Mouse (Mus musculus): ENCODE measurements around the gene Nln.
A peak's percentile ranks its signal among the peaks of the same experiment; 100 is the strongest.

The Nln gene

DNA sequence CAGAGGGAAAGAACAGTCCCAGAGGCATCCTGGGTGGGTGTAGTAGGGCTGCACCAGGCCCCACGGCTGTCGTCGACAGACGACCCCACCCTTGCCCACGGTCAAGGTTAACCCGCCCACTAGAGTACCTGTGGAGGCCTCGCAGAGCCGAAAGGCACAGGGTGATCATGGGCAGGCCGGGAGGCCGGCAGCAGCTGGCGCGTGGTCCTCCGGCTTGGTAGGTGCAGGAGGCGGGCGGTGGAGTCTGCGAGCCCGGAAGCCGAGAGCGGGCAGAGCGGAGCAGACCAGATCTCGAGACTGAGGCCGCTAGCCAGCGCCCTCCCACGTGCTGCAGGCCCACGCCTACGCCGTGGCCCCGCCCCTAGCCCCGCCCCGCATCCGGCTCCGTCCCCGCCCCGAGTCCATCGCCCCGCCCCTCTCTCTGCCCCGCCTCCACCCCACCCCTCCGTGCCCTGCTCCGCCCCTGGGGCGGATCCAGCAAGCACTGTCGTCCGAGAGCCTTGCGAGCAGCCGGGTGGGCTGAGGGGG lies at the start of gene Nln, which contains the start of gene Sgtb:
TSS of gene Nln (minus strand) at position 327 of the 528 bp plus-strand sequence.
TSS of gene Sgtb (plus strand) at position 454 of the 528 bp plus-strand sequence.
- peak in 1 of 2 experiments; percentile 64 for DNase-seq (ENCODE audit: low read depth in 1 of 2, low spot score in 2 of 2)

DNA sequence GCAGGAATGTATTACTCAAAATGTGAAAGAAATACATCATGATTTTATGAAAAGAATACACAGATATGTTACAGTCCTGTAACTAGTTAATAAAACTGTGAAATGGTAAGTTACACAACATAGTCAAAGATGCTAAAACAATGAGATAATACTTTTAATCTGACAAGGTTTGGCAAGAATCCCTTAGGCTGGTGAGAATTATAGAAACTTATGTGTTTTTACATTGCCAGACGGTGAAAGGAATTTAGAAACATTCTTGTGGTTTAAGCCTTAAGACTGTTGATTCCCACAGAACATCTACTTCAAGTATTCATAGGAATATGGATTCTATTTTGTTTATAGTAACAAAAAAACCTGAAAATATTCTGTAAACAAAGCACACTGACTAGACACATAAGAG lies 46.3 kb upstream of the Nln start:
- no peak for DNase-seq (ENCODE audit: low read depth in 1 of 2, low spot score in 2 of 2)

DNA sequence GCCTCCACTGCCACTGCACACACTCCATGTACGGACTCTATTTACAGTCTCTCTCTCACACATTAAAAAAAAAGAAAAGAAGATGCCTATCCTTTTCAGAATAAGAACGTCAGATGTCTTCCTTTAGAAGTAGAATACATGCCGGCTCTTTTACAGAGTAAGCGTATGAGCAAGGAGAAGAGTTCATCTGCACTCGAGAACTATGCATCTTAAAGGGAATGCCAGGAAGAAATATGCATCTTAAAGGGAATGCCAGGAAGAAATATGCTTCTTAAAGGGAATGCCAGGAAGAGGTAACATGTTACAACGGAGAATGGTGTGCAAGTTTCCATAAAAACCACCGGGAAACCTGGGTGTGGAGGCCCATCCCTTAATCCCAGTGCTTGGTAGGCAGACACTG lies 45.7 kb upstream of the Nln start:
- DNase-seq (ENCODE audit: low read depth in 1 of 2, low spot score in 2 of 2) = no peak

DNA sequence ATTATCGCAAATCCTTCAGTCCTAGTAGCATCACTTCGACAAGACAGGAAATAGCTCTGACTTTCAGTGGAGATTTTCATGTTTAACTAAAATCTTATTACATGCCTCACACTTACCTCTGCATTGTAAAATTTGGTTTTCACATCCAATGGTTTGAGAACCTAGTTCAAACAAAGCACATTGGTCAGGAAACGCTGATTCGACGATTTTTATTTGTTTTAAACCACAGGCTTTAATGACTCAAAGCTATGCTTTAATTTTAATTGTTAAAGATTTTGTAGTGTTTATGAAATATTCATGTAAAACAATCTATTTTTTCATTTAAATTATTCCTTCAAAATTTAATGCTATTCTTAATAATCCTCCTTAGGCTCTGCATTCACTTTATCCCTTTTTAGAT lies 44.8 kb upstream of the Nln start:
- DNase-seq (ENCODE audit: low read depth in 1 of 2, low spot score in 2 of 2) = no peak

DNA sequence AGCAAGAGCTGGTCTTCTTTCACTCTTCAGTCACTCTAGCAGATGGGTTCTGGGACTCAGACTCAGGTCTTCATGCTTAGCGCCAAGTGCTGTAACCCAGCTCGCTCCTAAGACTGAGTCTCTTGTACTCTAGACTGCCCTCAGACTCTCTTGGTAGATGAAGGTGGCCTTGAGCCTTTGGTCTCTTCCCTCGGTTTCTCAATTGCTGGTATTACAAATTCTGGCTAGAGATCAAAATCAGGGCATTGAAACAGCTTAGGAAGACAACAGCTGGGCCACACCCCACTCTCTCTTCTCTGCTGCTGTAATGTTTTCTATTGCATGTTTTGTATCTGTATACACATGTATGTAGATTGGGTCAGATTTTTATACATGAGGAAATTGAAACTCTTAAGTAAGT lies 36.2 kb upstream of the Nln start:
- no peak for DNase-seq (ENCODE audit: low read depth in 1 of 2, low spot score in 2 of 2)

DNA sequence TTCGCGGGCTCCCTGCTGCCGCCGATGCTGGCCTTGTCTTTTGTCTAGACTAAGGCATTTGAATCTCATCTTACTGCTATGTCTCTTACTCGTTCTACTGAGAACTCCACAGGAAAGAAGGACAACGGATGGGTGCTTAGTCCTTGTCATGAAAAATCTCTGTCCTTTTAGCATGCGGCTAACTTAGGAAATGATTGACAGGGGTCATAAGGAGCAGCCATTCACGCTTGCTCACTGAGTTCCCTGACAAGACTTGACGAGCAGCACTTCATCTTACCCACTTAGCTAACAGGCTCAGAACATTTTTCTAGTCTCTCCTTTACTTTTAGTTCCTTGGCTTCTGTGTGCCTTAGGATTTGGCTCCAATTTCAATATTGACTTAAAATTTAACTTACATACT lies 35.5 kb upstream of the Nln start:
- DNase-seq (ENCODE audit: low read depth in 1 of 2, low spot score in 2 of 2) = no peak

DNA sequence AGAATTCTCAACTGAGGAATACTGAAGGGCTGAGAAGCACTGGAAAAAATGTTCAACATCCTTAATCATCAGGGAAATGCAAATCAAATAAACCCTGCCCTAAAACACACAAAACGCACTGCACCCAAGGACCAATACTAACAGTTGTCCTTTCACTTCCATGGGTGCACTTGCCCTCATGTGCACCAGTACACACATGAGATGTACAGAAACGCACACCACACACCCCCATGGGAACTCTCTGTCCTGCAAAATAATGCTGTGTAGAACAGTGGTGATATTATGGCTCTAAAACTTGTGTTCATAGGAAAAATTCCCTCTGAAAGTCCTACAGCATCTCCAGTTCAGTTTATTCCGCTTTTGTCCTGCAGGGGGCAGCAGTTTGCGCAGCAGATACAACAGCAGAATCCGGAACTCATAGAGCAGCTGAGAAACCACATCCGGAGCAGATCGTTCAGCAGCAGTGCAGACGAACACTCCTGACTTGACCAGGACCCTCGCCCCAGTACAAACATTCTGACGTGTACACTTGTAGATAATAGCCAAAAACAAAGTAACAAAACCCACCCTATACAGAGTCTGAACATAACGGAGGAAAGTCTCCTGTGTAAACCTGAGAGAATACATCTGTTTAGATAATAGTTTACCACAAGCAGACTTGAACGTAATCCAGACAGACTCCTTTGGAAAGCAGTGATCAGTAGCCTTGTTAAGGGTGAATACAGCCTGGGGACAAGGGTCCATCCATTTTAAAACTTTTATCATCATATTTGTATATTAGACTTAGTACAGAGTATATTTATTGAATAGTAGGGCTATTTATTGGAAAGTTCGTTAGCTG lies 30.2 kb upstream of the Nln start:
- DNase-seq (ENCODE audit: low read depth in 1 of 2, low spot score in 2 of 2) = peak; percentile 50 to 68

DNA sequence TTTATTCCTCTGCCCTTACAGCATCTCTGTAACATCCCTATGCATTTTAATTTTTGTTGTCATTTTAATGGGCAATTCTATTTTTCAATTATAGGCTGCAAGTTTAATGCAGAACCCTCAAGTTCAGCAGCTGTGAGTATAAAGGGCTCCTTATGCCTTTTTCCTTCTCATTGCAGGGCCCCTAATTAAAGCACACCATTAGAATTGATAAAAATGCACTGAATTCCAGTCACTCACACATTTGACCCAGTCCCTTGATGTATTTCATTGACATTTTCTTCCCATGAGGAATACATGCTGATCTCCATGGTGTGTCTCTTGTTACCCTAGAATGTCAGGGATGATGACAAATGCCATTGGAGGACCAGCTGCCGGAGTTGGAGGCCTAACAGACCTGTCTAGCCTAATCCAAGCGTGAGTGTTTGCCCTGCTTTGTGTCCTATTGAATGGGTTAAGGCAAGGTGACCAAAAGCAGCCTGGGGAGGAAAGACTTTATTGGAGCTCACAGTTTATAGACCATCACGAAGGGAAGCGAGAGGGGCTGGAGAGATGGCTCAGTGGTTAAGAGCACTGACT lies 25.2 kb upstream of the Nln start:
- no peak for DNase-seq (ENCODE audit: low read depth in 1 of 2, low spot score in 2 of 2)

DNA sequence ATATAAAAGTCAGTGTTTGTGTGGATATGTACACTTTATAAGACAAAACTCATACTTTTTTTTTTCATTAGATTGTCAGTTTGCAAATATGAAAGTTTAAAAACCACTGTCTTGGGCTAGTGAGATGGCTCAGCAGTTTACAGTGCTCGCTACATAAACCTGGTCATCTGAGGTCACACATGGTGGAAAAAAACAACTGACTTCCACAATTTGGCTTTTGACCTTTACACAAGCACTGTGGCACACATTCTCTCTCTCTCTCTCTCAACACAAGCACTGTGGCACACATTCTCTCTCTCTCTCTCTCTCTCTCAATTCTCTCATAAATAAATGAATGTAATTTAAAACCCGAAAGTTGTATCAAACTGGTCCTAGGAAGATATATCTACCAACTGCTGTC lies 23.1 kb upstream of the Nln start:
- DNase-seq (ENCODE audit: low read depth in 1 of 2, low spot score in 2 of 2) = no peak

DNA sequence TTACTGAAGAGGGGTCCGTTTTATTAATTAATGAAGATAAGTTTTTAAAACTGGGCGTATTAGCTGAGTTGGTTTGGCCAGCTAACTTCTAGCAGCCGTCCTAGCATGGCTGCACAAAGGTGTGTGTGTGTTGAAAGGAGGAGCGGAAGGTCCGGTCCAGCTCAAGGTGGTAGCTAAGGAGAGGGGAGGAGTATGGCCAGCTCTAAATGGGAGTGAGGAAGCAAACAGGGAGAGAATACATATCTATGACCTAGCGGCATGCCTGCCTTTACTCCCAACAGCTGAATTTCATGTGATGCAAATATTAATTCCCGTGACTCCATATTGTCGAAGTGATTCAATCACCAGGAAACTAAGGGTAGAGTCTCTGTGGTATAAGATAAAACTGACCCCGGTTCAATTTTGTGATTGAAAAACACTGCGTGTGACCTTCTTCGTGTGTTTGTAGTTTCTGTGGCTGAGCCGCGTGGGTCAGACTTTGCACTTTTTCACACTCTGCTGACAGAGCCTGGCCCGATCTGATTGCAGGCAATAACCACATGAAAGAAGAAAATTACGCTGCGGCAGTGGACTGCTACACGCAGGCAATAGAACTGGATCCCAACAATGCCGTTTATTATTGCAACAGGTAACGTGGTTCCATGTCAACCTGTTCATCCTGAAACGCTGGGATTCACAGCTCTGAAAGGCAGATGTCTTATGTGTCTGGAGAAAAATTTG lies 14.4 kb upstream of the Nln start:
- no peak for DNase-seq (ENCODE audit: low read depth in 1 of 2, low spot score in 2 of 2)

DNA sequence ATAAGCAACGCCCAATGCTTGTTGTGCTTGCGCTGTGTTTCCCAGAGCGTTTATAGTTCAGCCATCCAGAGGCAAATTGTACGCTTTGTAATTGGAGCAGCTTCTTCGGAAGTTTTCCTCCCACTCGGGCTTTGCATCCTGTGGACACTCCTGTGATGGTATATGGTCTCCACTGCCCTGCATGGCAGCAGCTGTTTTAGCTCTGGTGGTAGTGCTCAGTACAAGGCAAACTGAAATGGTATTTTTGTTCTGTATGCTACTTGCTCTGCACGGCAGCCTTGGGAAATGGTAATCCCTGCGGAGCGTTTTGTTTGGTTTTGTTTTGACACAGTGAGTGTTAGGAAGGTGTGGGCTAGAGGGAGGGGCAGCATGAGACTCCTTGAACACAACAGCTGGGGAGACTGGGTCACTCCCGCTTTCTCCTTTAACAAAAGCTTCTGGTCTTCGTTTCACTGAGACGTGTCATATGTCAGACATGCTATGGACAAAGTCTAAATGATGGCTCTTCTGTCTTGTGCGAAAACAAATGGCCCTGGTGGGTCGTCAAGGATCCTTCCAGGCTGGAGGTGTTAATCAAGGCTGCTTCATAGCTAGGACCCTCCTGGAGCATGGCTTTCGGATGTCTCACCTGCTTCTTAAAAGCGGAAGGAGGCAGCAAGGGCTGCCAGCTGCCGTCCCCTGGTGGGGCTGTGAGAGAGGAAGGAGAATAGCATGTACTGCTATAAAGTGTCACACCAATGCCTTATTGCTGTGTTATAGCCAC lies 12.8 kb upstream of the Nln start:
- no peak for DNase-seq (ENCODE audit: low read depth in 1 of 2, low spot score in 2 of 2)

DNA sequence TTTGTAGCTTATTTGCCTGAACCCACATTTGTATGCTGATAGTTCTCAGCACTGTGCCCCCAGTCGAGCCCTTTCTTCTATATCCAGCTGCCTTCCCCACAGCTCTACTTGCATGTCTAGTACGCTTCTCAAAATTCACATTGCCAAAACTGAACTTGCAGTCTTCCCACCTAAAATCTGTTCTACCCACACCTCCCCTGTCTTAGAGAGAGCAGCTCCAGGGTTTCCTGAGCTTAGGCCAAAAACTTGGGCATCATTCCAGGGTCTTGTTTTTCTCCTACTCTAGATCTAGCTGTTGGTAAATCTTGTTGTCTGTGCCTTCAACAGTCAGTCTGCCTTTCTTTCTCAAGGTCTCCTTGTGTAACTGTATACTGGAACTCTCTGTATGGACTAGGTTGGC lies 5.4 kb upstream of the Nln start:
- no peak for DNase-seq (ENCODE audit: low read depth in 1 of 2, low spot score in 2 of 2)

DNA sequence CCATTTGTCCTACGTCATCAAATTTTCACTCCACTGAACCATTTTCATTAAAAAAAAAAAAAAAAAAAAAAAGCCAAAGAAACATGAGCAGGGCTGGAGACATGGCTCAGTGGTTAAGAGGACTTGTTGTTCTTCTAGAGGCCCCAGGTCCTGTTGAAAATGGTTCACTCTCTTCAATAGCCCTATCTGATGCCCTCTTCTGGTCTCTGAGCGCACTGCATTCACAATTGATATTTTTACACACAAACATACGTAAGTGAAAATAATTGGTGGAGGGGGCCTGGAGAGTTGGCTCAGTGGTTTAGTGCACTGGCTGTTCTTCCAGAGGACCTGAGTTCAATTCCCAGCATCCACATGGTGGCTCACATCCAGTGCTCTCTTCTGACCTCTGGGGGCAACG lies 4.4 kb upstream of the Nln start:
- DNase-seq (ENCODE audit: low read depth in 1 of 2, low spot score in 2 of 2) = no peak

DNA sequence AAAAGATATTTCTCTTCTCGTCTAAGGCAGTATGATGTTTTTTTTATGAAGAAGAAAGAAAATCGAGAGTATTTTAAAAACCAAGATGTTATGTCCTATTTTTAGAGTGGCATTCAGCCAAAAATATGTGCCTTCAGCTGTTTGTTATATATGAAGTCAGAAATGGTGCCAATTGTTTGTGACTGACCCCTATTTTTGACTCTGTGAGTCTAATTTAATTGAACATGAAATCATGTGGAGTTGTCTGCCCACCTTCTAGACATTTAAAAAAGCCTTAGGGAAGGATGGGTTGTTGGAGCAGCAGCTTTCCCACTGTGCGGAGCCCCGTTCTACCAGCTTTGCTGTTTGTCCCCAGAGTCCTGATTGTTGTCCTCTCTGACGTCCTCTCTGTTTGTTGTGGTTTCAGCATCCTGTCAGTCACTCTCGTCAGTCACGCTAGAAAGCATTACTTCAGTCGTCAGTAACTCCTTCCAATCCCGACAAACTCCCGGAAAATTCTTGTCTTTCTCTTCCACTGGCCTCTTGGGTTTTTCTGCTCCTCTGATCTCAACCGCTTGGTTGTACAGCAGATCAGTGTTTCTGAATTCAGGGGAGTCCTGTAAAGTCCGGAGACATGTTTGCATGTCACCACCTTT lies 3.0 kb upstream of the Nln start:
- no peak for DNase-seq (ENCODE audit: low read depth in 1 of 2, low spot score in 2 of 2)

DNA sequence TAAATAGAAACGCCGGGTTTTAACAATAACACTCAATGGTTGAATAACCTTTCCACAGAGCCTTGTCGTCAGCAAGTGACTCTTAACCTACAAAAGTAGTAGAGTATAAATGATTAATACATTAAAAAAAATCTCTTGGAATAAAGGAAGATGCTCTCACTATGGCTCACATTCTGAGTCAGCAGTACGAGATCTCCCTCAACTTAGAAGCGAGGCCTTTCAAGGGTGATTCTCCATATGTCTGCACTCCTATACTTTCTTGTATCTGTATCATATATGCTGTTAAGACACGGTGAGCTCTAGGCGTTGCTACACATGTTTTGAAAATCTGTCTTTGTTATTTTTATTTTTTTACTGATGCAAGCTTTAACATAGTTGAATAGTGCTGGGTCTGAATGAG lies 1.1 kb upstream of the Nln start:
- DNase-seq (ENCODE audit: low read depth in 1 of 2, low spot score in 2 of 2) = no peak

DNA sequence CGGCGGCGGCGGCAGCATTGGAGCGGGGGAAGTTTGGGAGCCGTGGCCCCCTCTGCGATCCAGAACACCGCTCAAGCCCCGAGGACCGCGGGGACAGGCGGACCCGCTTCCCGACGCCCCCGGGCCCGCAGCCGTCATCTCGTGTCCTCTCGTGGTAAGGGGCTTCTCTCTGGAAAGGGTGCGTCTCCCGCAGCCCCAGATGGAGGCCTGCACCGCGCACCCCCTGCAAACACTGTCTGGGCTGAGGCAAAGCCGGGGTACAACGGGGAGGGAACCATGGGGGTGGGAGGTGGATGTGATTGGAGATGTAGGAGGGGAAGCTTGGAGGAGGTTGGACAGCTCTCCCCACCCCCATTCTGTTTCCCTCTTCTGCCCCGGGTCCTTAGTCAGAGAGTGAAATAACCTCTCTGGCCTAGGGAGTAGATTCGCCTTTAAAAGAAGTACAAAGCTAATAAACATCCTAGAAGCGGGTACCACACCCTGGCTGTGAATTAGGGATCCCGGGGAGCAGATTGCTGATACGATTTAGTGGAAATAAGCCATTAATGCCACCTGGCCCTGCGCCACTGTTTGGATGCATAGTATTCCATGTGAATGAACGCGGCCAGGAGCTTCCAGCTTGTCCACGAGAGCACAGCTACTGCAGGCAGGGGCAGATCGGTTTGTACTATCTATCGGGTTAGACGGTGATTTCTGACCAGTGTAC lies 555 bp upstream of the Nln start:
- no peak for DNase-seq (ENCODE audit: low read depth in 1 of 2, low spot score in 2 of 2)

DNA sequence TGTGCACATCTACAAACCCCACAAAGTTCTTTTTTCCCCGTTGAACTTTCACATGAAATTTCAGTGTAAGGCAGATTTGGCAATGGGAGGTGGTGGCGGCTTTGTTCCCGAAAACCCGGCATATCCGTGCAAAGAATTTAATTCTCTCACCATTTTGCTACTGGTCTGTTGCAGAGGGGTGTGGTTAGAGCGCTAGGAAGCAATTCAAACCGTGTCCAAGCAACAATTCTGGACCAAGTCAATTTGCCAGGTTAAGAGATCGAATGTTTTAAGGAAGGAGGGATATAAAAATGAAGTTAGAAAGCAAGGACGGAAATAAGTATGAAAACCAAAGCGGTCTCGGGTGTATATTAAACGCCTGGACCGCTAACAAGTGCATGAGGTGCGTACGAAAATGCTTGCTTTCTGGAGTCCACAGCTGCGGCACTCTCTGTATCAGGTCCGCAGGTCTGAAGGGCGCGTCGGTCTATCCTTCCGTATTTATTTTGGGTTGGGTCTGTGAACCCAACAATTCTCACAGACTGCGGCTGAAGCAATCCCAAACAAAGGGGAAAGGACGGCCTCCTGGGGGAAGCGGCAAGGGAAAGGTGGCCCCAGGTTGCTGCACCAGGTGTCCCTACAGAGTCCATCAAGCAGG lies 645 bp downstream of the Nln start:
- no peak for DNase-seq (ENCODE audit: low read depth in 1 of 2, low spot score in 2 of 2)

DNA sequence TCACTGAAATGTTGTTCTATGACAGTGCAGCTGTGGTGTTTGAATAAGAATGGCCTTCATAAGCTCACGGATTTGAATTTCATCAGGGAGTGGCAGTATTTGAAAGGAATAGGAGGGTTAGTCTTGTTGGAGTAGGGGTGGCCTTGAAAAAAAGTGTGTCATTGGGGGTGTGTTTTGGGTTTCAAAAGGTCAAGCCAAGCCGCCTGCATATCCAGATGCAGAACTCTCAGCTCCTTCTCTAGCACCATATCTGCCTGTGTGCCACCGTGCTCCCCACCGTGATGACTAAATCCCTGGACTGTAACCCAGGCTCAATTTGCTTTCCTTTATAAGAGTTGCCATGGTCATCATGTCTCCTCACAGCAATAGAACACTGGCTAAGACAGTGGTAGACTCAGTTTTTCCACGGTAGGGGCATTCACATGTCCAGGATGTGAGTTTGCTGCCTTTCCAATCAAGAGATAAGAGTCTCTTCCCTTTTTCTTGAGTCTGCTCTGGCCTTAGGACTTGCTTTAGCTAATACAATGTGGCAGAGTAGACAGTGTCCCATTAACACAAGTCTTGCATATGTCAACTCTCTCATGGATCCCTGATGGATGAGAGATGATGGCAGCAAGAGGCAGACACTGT lies 7.7 kb downstream of the Nln start:
- no peak for DNase-seq (ENCODE audit: low read depth in 1 of 2, low spot score in 2 of 2)

DNA sequence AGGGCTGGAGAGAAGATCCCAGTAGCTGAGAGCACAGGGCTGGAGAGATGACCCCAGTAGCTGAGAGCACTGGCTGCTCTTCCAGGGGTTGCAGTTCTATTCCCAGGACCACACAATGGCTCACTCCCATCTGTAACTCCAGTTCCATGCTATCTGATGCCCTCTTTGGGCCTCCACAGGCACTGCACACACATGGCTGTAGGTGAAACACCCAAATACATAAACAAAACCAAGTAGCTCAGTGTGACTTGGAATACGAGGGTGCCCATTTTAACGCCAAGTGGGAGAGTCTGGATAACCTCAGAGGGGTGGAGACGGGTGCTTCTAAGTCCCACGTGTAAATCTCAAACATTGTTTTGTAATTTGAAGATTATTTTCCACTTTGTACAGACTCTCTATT lies 9.0 kb downstream of the Nln start:
- DNase-seq (ENCODE audit: low read depth in 1 of 2, low spot score in 2 of 2) = no peak
